Mouse (Mus musculus): Measurements from ENCODE around the gene Megf11. TPM values are rescaled to one million over a fixed set of nuclear protein-coding genes. Genes with fewer than 3 reads are reported as not detected.

The Megf11 gene
- total RNA-seq, 2 experiments from 2014 or later = not detected

DNA sequence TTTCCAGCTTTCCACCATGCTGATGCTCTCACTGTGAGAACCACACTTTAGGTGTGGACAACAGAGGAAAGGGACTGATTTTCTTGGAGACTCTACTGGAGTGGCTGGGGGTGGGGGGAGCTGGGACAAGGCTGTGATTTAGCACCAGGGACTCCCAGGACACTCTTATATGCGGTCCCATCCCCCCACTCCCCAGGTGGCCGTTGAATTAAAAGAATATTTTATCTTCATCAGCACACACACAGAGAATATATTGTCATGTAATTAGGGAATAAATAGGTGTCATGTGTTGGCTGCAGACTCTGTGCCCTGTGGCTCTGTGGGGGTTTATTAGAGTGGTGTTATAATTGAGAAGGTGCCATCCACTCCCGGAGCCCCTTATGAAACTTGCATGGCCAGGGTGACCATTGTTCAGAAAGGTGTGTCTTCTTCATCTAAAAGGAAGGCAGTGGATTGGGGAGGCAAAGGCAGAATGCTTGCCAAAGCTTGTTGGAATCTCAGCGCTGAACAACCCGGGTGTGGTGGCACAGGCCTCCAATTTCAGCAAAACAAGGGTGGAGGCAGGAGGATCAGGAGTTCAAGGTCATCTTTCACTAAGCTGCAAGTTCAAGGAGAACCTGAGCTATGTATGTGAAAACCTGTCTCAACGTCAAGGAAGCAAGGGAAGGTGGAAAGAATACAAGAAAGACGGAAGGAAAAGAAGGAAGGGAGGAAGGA, 4.3 kb downstream of the Megf11 start:
- ATAC-seq (replicated peaks; ENCODE audit: poor library complexity, severe bottlenecking) = no peak

DNA sequence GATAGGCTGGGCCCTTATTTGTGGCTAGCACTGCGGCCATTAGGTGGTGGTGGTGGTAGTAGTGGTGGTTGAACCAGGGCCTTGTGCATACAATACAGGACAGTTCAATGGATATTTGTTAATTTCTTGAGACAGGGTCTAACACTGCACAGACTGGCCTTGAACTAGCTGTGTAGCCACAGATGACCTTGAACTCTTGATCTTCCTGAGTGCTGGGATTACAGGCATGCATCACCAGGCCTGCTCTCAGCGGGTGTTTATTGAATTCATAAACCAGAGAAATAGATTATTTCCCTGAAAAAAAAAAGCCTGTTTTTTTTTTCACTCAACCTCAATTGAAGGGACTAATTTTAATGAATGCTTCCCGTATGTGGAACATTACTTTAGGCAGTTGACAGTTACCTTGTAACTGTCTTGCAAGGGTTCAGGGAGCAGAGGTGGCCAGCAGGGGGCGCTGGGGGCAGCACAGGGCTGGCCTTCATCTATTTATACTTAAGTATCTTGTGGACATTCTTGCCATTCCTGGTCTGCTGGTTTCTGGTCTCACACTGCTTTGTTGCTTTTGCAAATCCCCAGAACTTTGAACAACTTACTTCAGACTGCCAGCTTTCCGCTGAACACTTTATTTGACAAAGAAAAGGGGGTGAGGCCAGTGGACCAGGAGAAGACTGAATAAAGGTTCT, 8.6 kb downstream of the Megf11 start:
- no peak; the same call in 1 of the 2 replicates for ATAC-seq (replicated peaks; ENCODE audit: poor library complexity, severe bottlenecking)

DNA sequence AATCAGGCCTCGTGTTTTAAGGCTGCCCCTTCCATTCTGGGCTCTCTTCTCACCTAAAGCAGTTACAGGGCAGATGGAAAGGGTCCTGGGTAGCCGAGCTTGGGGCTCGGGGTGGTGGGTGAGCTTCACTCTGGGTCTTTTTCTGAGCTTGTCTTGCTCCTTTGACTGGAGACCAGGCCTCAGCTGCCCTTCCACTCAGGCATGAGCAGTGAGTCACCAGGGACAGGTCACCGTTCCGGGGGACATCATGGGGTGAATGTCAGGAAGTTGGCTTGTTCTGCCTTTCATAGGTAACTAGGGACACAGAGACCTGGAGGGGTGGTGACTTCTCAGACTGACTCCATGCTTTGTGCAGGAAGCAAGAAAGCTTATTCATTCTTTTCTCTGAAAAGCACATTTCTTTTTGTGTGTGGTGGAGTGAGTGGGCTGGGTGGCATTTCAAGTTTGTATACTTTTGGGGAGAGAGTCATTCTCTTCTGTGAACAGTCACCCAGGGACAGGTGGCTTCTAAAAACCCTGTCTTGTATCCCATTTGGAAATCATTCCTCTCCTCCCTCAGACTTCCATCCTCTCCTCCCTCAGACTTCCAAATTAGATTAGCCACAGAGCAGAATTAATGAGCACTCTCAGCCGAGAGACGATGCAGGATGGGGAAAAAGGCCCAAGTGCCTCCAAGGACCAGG, 10.0 kb downstream of the Megf11 start:
- no peak for ATAC-seq (replicated peaks; ENCODE audit: poor library complexity, severe bottlenecking)

DNA sequence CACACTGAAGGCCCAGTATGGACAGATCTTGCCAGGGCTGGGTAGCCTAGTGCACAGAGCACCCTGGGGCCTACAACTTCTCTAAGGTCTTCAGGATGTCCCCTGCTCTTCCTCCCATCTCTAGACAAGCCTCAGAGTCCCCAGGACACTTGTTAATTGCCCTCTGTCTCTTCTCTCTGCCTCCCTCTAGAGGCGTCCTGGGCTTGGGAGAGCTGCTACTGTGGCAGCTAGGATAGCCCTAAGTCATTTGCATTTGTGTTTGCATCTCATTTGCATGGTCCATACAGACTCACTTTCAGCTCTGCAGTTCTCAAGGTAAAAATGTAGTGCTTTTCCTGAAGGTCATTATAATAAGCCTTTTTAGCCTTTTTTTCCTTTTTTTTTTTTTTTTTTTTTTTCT, 11.7 kb downstream of the Megf11 start:
- no peak for ATAC-seq (replicated peaks; ENCODE audit: poor library complexity, severe bottlenecking)

DNA sequence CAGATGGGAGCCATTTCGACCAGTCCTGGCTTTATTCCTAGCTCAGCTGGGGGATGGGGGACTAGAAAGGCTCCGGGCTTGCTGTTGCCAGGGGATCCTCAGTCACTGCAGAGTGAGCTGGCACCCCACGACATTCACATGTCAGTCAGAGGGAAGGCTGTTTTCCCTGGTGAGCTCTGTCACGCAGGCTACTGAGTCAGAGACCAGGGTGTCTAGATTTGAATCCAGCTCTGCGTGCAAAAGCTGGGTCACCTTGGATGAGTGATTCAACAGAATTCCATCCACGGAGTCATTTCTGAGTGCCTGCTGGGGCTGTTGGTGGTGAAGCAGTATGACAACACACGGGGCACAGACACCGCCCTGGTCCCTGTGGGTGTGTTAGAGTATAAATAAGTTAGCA, 13.7 kb downstream of the Megf11 start:
- ATAC-seq (replicated peaks; ENCODE audit: poor library complexity, severe bottlenecking) = no peak

DNA sequence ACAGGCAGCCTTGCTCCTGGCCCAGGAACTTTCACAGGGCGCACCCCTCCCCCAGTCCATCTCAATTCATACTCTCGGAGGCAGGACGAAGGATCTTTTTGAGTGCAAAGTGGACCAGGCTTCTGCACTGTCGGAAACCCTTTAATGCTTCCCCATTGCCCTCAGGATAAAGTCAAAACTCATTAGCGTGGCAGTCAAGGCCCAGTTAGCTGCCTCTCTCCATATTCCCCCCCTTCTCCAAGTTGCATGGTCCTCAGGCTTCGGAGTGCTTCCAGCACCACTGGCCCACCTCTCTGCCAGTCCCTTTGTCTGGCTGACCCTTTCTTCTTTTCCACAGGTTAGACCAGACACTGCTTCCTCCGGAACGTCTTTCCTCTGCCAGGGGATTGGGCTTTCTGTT, 16.7 kb downstream of the Megf11 start:
- no peak for ATAC-seq (replicated peaks; ENCODE audit: poor library complexity, severe bottlenecking)

DNA sequence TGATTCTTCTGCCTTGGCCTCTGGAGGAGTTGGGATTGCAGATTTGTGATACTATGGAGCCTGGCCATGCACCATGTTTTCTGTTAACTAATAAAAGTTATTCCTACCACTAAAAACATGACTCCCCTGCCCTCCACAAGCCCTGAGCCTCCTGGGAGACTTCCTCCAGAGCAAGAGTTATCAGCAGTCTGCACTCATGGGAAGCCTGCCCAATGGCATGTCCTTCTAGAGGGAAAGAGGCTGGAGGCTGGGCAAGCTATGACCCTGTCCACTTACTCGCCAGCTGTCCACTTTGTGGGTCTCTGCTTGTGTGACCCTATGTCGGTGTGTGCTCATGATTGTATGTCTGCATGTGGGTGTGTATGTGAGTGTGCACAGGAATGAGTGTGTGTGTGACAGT, 21.4 kb downstream of the Megf11 start:
- no peak for ATAC-seq (replicated peaks; ENCODE audit: poor library complexity, severe bottlenecking)

DNA sequence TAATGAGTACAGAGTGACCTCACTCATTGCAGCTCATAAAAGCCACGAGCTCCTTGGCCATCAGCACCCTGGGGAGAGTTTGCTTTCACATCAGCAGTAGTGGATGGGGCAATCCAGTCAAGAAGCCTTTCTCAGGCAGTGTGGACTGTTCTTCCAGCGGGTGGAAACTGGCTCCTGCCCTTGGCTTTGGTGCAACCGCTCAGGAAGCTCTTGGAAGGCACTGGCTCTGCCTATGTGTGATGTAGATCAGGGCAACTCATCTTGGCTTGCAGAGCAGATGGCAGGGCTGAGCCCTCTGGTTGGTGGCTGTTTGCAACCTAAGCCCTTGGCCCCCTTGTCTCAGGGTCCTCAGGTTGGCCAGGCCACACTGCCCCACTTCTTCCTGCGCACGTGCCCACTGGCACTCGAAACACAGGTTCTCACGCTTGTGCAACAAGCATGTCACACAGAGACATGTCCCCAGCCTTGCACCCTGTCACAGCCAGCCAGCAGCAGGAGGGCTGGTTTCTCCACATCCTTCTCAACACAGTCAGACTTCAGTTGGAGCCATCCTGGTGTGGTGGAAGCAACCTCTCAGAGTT, 22.1 kb downstream of the Megf11 start:
- no peak for ATAC-seq (replicated peaks; ENCODE audit: poor library complexity, severe bottlenecking)

DNA sequence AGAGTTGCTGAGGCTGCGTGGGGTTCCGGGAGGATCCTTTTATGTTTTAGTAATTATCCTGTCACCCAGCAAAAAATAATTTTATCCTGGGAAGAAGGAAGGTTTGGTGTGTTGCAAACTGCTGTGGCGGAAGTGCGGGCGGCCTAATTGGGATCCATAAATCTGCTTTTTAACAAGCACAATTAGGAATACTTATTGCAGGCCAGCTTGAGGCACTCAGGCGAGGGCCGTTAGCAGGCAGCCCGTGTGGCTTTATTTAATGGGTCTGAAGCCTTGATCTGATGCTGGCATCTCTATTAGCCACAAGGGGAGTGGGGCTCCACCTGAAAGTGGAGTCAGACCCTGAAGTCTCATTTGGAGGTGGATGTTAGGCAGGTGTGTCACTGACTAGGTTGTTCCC, 23.4 kb downstream of the Megf11 start:
- no peak for ATAC-seq (replicated peaks; ENCODE audit: poor library complexity, severe bottlenecking)

DNA sequence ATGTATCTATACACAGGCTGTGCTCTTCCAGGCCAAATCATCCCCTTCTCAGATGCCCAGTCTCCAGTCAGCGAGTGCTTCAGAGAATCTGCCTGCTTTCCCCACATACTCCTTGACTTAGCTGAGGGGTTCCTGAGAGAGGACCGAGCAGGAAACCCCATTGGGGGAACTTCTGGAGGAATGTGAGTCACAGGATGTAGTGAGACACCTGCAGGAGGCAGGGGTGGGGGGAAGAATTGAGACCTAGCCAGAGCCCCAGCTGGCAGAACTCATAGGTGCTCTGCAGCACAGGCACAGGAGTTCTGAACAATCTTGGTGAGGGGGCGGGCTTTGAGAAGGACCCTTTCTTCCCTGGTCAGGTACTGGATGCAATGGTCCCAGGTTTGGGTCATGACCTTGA, 35.0 kb downstream of the Megf11 start:
- no peak for ATAC-seq (replicated peaks; ENCODE audit: poor library complexity, severe bottlenecking)

DNA sequence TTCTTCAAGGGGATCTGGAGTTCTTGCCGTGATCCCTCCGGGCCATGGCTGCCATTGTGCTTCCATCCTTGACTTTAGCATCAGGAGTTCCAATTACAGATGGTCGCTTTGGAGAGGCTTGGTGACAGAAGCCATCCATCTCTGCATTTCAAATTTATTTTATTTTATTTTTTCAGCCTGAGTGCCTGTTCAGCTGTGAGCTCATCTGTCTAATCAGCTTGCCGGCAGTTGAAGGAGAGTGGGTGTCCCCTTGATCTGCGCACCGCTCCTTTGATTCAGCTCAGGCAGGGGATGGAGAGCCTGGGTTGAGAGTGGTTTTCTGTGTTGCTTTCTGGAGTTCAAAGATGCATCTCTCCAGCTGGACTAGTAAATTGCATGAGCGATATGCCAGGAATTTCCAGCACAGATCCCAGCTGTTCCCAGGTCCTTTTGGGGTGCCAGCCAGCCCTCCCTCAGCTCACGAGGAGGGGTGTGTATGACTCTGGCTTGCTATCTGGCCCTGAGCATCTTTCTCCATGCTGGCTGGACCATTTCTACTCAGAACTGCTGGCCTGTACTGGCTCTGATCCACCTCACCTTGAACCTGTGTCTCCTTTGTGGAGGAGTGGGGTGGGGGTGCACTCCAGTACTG, 36.7 kb downstream of the Megf11 start:
- ATAC-seq (replicated peaks; ENCODE audit: poor library complexity, severe bottlenecking) = no peak

DNA sequence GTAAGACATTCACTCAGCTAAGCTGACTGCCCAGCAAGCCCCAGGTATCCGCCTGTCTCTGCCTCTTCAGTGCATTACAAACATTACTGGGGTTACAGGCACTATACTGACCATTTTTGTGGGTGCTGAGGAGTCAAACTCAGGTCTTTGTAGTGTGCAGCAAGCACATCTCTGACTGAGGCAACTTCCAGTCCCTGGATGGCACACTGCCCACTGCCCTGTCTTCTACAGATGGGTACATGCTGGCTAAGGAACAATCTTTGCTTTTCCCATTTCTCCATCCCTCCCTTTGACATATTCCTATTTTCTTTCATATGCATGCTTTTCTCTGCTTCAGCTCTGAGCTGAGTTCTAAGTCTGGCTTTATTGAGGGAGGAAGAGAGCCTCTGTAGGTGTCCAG, 38.5 kb downstream of the Megf11 start:
- no peak for ATAC-seq (replicated peaks; ENCODE audit: poor library complexity, severe bottlenecking)

DNA sequence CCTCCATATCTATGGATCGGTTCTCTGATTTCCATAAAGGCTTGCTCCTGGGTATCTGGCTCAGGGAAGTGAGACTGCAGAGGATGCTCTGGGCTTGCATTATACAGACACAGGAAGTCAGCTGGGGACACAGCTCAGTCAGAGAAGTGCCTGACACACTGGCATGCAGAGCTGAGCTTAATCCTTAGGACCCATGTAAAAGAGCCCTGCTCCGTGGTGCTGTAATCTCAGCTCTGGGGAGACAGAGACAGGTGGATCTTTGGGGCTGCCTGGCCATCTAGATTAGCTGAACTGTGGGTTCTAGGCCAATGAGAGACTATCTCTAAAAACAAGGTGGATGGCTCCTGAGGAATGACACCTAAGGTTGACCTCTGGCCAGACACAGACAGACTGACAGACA, 50.7 kb downstream of the Megf11 start:
- no peak for ATAC-seq (replicated peaks; ENCODE audit: poor library complexity, severe bottlenecking)

DNA sequence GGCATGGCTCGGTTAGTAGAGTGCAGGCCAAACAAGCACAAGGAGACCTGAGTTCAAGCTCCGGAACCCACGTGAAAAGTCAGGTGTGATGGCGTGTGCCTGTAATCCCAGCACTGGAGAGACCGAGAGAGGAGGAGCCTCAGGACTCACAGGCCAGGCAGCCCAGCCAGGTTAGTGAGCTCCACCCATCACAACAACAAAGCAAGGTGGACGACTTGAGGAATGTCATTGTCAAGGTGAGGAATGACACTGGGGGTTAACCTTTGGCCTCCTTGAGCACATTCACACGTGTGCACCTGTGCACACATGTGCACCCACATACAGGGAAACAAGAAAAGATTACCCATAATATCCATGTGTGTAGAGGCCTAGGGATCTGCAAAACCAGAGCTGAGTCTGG, 54.7 kb downstream of the Megf11 start:
- no peak for ATAC-seq (replicated peaks; ENCODE audit: poor library complexity, severe bottlenecking)

DNA sequence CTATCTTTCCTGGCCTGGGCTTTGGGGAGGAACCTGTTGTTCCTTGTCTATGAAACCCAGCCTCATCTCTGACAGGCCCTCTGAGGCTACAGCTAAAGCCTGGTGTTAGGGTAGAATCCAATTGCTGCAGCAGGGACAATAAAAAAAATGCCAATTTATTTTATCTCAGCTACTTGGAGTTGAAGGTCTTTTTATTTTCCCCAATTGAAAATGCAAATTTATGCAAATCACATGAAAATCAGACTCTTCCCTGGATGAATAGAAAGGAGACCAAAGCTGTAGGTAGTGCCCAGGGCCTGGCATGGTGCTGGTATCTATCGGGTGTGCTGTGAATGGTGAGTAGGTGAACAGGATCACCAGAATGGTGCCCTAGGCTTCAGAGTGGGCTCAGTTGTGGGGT, 60.6 kb downstream of the Megf11 start:
- ATAC-seq (replicated peaks; ENCODE audit: poor library complexity, severe bottlenecking) = no peak

DNA sequence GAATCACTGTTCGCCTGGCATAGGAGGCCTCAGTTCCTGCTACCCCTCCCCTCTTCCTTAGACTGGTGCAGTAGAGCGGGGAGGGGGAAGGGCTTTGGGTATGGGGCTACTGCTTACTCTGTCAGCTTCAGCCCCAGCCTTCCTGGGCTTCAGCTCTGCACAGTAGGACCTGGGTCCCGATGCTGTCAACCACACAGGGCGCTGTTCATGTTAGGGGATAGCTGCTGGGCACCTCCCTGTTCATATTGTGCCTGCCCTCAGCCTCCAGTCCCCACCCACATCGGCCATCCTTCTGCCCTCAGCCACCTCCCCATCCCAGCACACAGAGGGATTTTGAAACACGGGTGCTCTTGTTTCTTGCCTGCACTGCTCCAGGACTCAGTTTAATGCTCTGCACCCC, 61.6 kb downstream of the Megf11 start:
- no peak for ATAC-seq (replicated peaks; ENCODE audit: poor library complexity, severe bottlenecking)

DNA sequence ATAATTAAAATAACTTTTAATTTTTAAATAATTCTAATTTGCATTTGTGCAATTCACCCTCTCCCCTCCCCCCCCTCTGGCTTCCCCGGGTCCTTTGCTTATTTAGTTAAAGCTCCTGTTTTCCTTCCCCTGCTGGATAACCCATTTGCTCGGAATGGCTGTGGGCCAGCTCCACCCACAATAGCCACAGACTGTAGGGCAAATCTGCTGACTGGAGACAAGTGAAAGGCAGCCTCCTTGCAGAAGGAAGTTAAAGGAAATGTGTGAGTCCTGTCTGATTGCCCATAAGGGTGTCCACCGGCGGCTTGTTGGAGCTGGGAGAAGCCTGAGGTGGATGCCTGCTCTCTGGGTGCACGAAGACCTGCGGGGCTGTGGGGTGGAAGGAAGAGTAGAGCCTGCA, 62.1 kb downstream of the Megf11 start:
- ATAC-seq (replicated peaks; ENCODE audit: poor library complexity, severe bottlenecking) = no peak

DNA sequence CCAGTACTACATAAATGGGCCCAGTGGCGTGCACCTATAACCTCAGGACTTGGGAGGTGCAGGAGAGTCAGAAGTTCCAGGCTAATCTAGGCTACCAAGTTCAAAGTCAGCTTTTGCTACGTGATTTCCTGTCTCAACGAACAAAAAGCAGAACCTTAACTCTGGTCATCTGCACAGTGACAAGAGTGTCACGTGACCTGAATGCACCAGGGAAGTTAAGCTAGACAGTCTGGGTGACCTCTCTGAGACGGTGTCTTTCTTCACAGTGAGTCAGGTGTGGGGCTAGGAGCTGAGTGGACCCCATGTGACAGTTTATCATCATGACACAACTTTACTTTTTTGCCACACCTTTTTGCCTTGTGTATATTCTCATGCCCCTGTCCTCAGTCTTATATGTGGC, 67.3 kb downstream of the Megf11 start:
- ATAC-seq (replicated peaks; ENCODE audit: poor library complexity, severe bottlenecking) = peak; percentile 73

DNA sequence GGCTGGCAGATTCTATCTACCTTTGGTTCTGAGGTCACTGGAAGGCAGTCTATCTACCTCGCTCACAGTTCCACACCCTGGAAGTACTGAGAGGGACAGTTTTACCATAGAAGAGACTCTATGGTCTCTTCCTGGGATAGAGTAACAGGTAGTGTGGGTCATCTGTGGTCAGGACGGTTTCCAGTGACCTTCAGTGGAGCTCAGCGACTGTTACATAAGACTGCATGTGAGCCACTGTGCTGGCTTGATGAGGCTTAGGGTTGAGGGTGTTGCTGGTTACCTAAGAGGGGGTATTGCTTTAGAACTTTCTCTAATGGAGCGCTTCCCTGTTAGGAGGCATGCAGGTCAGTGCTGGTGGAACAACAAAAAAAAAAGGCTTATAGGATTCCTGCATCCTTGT, 68.8 kb downstream of the Megf11 start:
- ATAC-seq (replicated peaks; ENCODE audit: poor library complexity, severe bottlenecking) = 0 out of 2 replicates have a peak, but pooled peaks have one; percentile 19

DNA sequence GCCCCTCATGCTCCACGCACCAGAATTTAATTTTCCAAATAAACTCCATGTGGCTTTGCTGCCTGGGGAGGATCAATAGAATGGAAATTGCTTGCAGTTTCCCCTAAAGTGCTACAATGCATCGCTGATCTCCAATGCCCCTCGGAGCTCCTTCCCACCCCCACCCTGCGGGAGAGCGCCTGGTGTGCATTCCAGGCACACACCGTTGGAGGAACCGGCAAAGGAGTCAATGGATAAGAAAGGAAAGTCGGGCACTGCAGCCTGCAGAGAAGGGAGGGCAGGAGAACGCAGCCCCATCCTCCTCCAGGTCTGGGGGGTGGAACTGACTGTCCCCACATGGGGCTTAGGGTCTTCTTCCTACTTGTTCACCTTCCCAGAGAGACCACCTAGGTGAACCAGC, 70.5 kb downstream of the Megf11 start:
- ATAC-seq (replicated peaks; ENCODE audit: poor library complexity, severe bottlenecking) = no peak

DNA sequence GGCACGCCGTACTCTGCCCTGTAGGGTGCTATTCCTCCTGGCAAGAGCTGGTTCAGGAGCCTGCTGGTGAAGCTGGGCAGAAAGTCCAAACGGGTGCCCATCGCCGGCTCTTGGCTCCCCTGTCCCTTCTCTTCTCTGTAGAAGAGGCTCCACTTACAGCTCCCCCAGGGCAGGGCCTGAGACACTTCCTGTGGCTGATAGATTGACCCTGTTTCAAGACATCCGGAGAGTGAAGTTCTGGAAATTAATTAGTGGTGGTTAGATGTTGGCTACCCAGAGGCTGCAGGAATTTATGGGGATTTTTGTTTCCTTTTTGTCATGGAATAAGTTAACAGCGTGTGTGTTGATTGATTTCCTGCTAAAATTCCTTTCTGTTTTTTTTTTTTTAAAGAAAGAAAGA, 72.2 kb downstream of the Megf11 start:
- ATAC-seq (replicated peaks; ENCODE audit: poor library complexity, severe bottlenecking) = no peak

Data from granulocyte monocyte progenitor cell, adult 5-6 weeks (primary cell).